28 mouse cellular contexts compared by ENCODE assay signal in the genomic region with DNA sequence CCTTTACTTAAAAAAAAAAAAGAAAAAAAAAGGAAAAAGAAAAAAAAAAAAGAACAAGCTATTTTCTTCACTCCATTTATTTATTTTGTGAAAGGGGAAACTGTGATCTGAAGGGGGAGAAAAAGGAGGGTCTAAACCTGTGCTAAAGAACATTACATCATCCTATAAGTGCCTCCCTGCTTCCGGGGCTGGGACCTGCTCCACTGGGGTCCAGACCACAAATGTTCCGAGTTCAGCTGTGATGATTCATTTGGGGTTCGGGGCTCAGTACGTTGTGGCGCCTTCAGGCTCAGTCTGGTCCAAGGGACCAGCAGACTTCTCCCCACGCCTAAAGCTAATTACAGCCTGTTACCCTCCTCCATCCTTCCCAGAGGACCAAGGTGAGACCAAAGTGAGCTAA. TPM values are rescaled to one million over a fixed set of nuclear protein-coding genes. Genes with fewer than 3 reads are reported as not detected.
DNase-seq lines count a peak whose midpoint lies in the region; ATAC-seq and TF ChIP-seq lines count a peak whose summit lies in the region.
"Had no signal": no experiment of that assay in that cellular context is flagged by ENCODE, and none has a peak within 500 bp of the region (broad histone marks: within the 10 kb centered on the region; RNA-seq: fewer than 3 reads in every experiment).

No protein-coding gene starts in this region.

- no peak for TF ChIP-seq POLR2A in testis, adult 2 months (IDR thresholded peaks at IDR 0.05; ENCODE audit: control insufficient read depth, low read depth, low read length)

- TF ChIP-seq CTCF in testis, adult 2 months (IDR thresholded peaks at IDR 0.05; ENCODE audit: control insufficient read depth, insufficient read depth, insufficient replicate concordance, low read depth, low read length): no peak

- no peaks in the 10 kb centered on the region for H3K36me3 ChIP-seq in testis, adult 2 months (ENCODE audit: control insufficient read depth, insufficient read depth, low read length)
- H3K36me3 ChIP-seq in macrophage (ENCODE audit: inconsistent target): no peaks in the 10 kb centered on the region
- H3K36me3 ChIP-seq: forebrain, embryonic 10.5 days; heart, embryonic 10.5 days; heart, embryonic 13.5 days; hindbrain, embryonic 12.5 days; hindbrain, embryonic 15.5 days had no signal

- H3K27ac ChIP-seq in testis, adult 2 months (ENCODE audit: control insufficient read depth, insufficient read depth, low read depth, low read length): peak overlapping the region; percentile 25; the same call in 1 of the 2 replicates
- H3K27ac ChIP-seq in macrophage: peak overlapping the region; percentile 84
- H3K27ac ChIP-seq: forebrain, embryonic 13.5 days; gastrocnemius, adult 2 months; heart, adult 2 months; hindbrain, embryonic 12.5 days; hindbrain, embryonic 15.5 days had no signal

- no peak overlapping the region for H3K4me3 ChIP-seq in testis, adult 2 months (ENCODE audit: control insufficient read depth, low read depth, low read length)
- H3K4me3 ChIP-seq in macrophage (ENCODE audit: inconsistent target): no peak overlapping the region
- H3K4me3 ChIP-seq: forebrain, embryonic 10.5 days; forebrain, embryonic 13.5 days; gastrocnemius, adult 2 months; heart, adult 2 months; heart, embryonic 10.5 days; heart, embryonic 13.5 days; hindbrain, embryonic 12.5 days; hindbrain, embryonic 15.5 days had no signal

- 42% methylated on average over 6 of the region's 6 CpGs for WGBS in macrophage (ENCODE audit: missing documents)

- peaks cover 13% of the 10 kb centered on the region for H3K4me1 ChIP-seq in testis, adult 2 months (ENCODE audit: control insufficient read depth, insufficient read depth, low read length)

- peaks cover 95% of the 10 kb centered on the region for H3K79me2 ChIP-seq in macrophage (ENCODE audit: inconsistent target)

- ATAC-seq in common myeloid progenitor, adult 5-6 weeks (replicated peaks; ENCODE audit: low read depth, poor library complexity, severe bottlenecking): peak; percentile 46; the same call in 1 of the 2 replicates
- ATAC-seq: activated CD4-positive, CD25-positive, alpha-beta regulatory T cell, adult 4 months; CD4-positive, CD25-positive, alpha-beta regulatory T cell, adult 4 months; forebrain, embryonic 13.5 days; forebrain, embryonic 16.5 days had no signal

- H3K27me3 ChIP-seq in testis, adult 2 months (ENCODE audit: control insufficient read depth, insufficient read depth, low read length): no peaks in the 10 kb centered on the region
- H3K27me3 ChIP-seq: forebrain, embryonic 13.5 days; heart, embryonic 13.5 days; hindbrain, embryonic 12.5 days; hindbrain, embryonic 15.5 days had no signal

- no peak for DNase-seq in testis, postnatal 10 days (ENCODE audit: low spot score)
- no peak for DNase-seq in frontal cortex, postnatal 14 days (ENCODE audit: low spot score in 2 of 2)
- no peak for DNase-seq in cerebellum, adult 11 months
- DNase-seq in thymus, postnatal 14 days: no peak
- DNase-seq: adrenal gland, adult 8-10 months; adrenal gland, postnatal 36 days; cerebellum, adult 11-12 months; cerebellum, adult 8-10 months; cerebellum, postnatal 10 days; cerebellum, postnatal 36 days; gastrocnemius, adult 2 months; gastrocnemius, postnatal 14 days; heart, adult 2 months; heart, postnatal 14 days; heart, postnatal 4 days had no signal

RNA-seq across cellular contexts. Expression of a gene that starts 9.1 kb away (rescaled TPM):
- polyA plus RNA-seq in testis, adult 2 months (2012; rRNA removed): 10.0 and 10.7 TPM in 2 replicates
- total RNA-seq in common myeloid progenitor, adult 5-6 weeks (2017): 8.4 and 9.0 TPM in 2 replicates
- total RNA-seq in macrophage (2018; cell fraction: chromatin; rRNA removed): 10 to 100 TPM; 11.2 to 85.0 (median 41.0) TPM
- total RNA-seq in macrophage (2018; cell fraction: cytosol; rRNA removed): 10 to 100 TPM in 12 of 26 experiments, 1 to 10 TPM in 14; 2.1 to 18.6 (median 9.3) TPM
- total RNA-seq in macrophage (2018; cell fraction: nucleus; rRNA removed): 10 to 100 TPM in 20 of 26 experiments, 1 to 10 TPM in 6; 5.9 to 56.9 (median 19.8) TPM
- 10.0 to 13.6 TPM (median 12.2 TPM) in 3 replicates for polyA plus RNA-seq in macrophage (2018)

RNA-seq across cellular contexts. Expression of a gene that starts 55.4 kb away (rescaled TPM):
- polyA plus RNA-seq in testis, adult 2 months (2012; rRNA removed): 6.5 and 8.2 TPM in 2 replicates
- 0.19 TPM in 1 of 2 replicates, not detected in the other for total RNA-seq in common myeloid progenitor, adult 5-6 weeks (2017)
- under 1 TPM in 2 of 26 experiments, not detected in 24; 0.33 to 0.38 TPM for total RNA-seq in macrophage (2018; cell fraction: chromatin; rRNA removed)
- total RNA-seq in macrophage (2018; cell fraction: cytosol; rRNA removed): under 1 TPM in 18 of 26 experiments, not detected in 8; 0.05 to 0.31 (median 0.15) TPM
- total RNA-seq in macrophage (2018; cell fraction: nucleus; rRNA removed): under 1 TPM in 2 of 26 experiments, not detected in 24; 0.21 to 0.28 TPM
- polyA plus RNA-seq in macrophage (2018): 0.11 TPM in 1 of 3 replicates, not detected in the others
- total RNA-seq: gastrocnemius, adult 2 months; gastrocnemius, postnatal 14 days; heart, postnatal 4 days had no signal
- polyA plus RNA-seq: CD4-positive, CD25-positive, alpha-beta regulatory T cell, adult 4 months; embryonic facial prominence, embryonic 11.5 days had no signal
